Mouse (Mus musculus): ENCODE measurements around the gene Csn3. TPM values are rescaled to one million over a fixed set of nuclear protein-coding genes. Genes with fewer than 3 reads are reported as not detected.

Csn3 gene
- not detected for polyA plus RNA-seq (2015; fragmentation: Illumina TruSeq; extraction: RNeasy Lipid Tissue Mini Kit (QIAGEN cat#74804); ENCODE audit: low read depth, low replicate concordance)

GRCm38 (mm10) chr5:87925372-87925771, at the start of gene Csn3:
Gene Csn3 (plus strand): TSS chr5:87925579.

GRCm38 (mm10) chr5:87884729-87885128, 40.6 kb upstream of the Csn3 start, which contains the start of gene Odam:
Gene Odam (plus strand): TSS chr5:87885029.

GRCm38 (mm10) chr5:87969201-87969600, 43.8 kb downstream of the Csn3 start, which contains the start of the genes 2310003L06Rik and Gm28434:
Gene 2310003L06Rik (plus strand): TSS chr5:87969459.
Gene Gm28434 (plus strand): TSS chr5:87969517.

GRCm38 (mm10) chr5:87979139-87979538, 53.8 kb downstream of the Csn3 start, which contains the start of gene Cabs1:
Gene Cabs1 (plus strand): TSS chr5:87979439.

Other genes with a start within 250 kb of the Csn3 start
- not detected for gene Csn2, start 225.9 kb upstream of the Csn3 start, polyA plus RNA-seq (2015; fragmentation: Illumina TruSeq; extraction: RNeasy Lipid Tissue Mini Kit (QIAGEN cat#74804); ENCODE audit: low read depth, low replicate concordance)
- not detected for gene Csn1s2a, start 151.0 kb upstream of the Csn3 start, polyA plus RNA-seq (2015; fragmentation: Illumina TruSeq; extraction: RNeasy Lipid Tissue Mini Kit (QIAGEN cat#74804); ENCODE audit: low read depth, low replicate concordance)
- gene Csn1s2b, start 117.5 kb upstream of the Csn3 start, polyA plus RNA-seq (2015; fragmentation: Illumina TruSeq; extraction: RNeasy Lipid Tissue Mini Kit (QIAGEN cat#74804); ENCODE audit: low read depth, low replicate concordance), result not detected
- not detected for gene Prr27, start 99.9 kb upstream of the Csn3 start, polyA plus RNA-seq (2015; fragmentation: Illumina TruSeq; extraction: RNeasy Lipid Tissue Mini Kit (QIAGEN cat#74804); ENCODE audit: low read depth, low replicate concordance)
- not detected for gene Odam, start 40.5 kb upstream of the Csn3 start, polyA plus RNA-seq (2015; fragmentation: Illumina TruSeq; extraction: RNeasy Lipid Tissue Mini Kit (QIAGEN cat#74804); ENCODE audit: low read depth, low replicate concordance)
- gene 2310003L06Rik, start 43.9 kb downstream of the Csn3 start, polyA plus RNA-seq (2015; fragmentation: Illumina TruSeq; extraction: RNeasy Lipid Tissue Mini Kit (QIAGEN cat#74804); ENCODE audit: low read depth, low replicate concordance), result not detected
- gene Gm28434, start 43.9 kb downstream of the Csn3 start, polyA plus RNA-seq (2015; fragmentation: Illumina TruSeq; extraction: RNeasy Lipid Tissue Mini Kit (QIAGEN cat#74804); ENCODE audit: low read depth, low replicate concordance), result not detected
- not detected for gene Cabs1, start 53.9 kb downstream of the Csn3 start, polyA plus RNA-seq (2015; fragmentation: Illumina TruSeq; extraction: RNeasy Lipid Tissue Mini Kit (QIAGEN cat#74804); ENCODE audit: low read depth, low replicate concordance)
- gene Smr3a, start 77.0 kb downstream of the Csn3 start, polyA plus RNA-seq (2015; fragmentation: Illumina TruSeq; extraction: RNeasy Lipid Tissue Mini Kit (QIAGEN cat#74804); ENCODE audit: low read depth, low replicate concordance), result not detected
- gene Smr2, start 161.0 kb downstream of the Csn3 start, polyA plus RNA-seq (2015; fragmentation: Illumina TruSeq; extraction: RNeasy Lipid Tissue Mini Kit (QIAGEN cat#74804); ENCODE audit: low read depth, low replicate concordance), result not detected
- gene Gm11116, start 186.0 kb downstream of the Csn3 start, polyA plus RNA-seq (2015; fragmentation: Illumina TruSeq; extraction: RNeasy Lipid Tissue Mini Kit (QIAGEN cat#74804); ENCODE audit: low read depth, low replicate concordance), result not detected
- gene Gm11115, start 228.5 kb downstream of the Csn3 start, polyA plus RNA-seq (2015; fragmentation: Illumina TruSeq; extraction: RNeasy Lipid Tissue Mini Kit (QIAGEN cat#74804); ENCODE audit: low read depth, low replicate concordance), result not detected